Mouse (Mus musculus) neural tube, embryonic 10.5 days (tissue): ENCODE results near the gene Lama2.
A peak's percentile ranks its signal among the peaks of the same experiment; 100 is the strongest.

Experiments used
- DNase-seq: peaks from one replicate; pipeline ENCODE4 v3.0.0-alpha.2; 2017; ENCODE audit warnings: low spot score; ENCODE audit errors: extremely low spot score

The Lama2 gene

GRCm38 (mm10) chr10:27188630-27189365, 430.8 kb downstream of the Lama2 start:
- no peak for DNase-seq

GRCm38 (mm10) chr10:27184185-27184584, 435.4 kb downstream of the Lama2 start:
- no peak for DNase-seq

GRCm38 (mm10) chr10:27174271-27174670, 445.3 kb downstream of the Lama2 start:
- no peak for DNase-seq

- DNase-seq: no peak
Observed at GRCm38 (mm10) chr10:27164738-27165137, 454.8 kb downstream of the Lama2 start.

- DNase-seq: no peak
Observed at GRCm38 (mm10) chr10:27162364-27162763, 457.2 kb downstream of the Lama2 start.

GRCm38 (mm10) chr10:27150220-27150619, 469.3 kb downstream of the Lama2 start:
- no peak for DNase-seq

GRCm38 (mm10) chr10:27140422-27140821, 479.1 kb downstream of the Lama2 start:
- peak; percentile 18 for DNase-seq

- DNase-seq: no peak
Observed at GRCm38 (mm10) chr10:27135768-27136167, 483.8 kb downstream of the Lama2 start.

- peak; percentile 49 for DNase-seq
Observed at GRCm38 (mm10) chr10:27133135-27133534, 486.4 kb downstream of the Lama2 start.

- no peak for DNase-seq
Observed at GRCm38 (mm10) chr10:27127454-27127853, 492.1 kb downstream of the Lama2 start.

- DNase-seq: no peak
Observed at GRCm38 (mm10) chr10:27123763-27124162, 495.8 kb downstream of the Lama2 start.

GRCm38 (mm10) chr10:27117815-27118214, 501.7 kb downstream of the Lama2 start:
- no peak for DNase-seq

GRCm38 (mm10) chr10:27116938-27117647, 502.5 kb downstream of the Lama2 start:
- DNase-seq: no peak

- DNase-seq: no peak
Observed at GRCm38 (mm10) chr10:27114131-27114530, 505.4 kb downstream of the Lama2 start.

- no peak for DNase-seq
Observed at GRCm38 (mm10) chr10:27103811-27104210, 515.7 kb downstream of the Lama2 start.

- no peak for DNase-seq
Observed at GRCm38 (mm10) chr10:27101800-27102353, 517.7 kb downstream of the Lama2 start.

GRCm38 (mm10) chr10:27077113-27077512, 542.4 kb downstream of the Lama2 start:
- DNase-seq: no peak

- no peak for DNase-seq
Observed at GRCm38 (mm10) chr10:27068794-27069435, 550.6 kb downstream of the Lama2 start.

- DNase-seq: no peak
Observed at GRCm38 (mm10) chr10:27063671-27064070, 555.9 kb downstream of the Lama2 start.

- DNase-seq: no peak
Observed at GRCm38 (mm10) chr10:27054488-27054887, 565.1 kb downstream of the Lama2 start.

- no peak for DNase-seq
Observed at GRCm38 (mm10) chr10:27047196-27047595, 572.4 kb downstream of the Lama2 start.

GRCm38 (mm10) chr10:27041812-27042211, 577.7 kb downstream of the Lama2 start:
- DNase-seq: no peak
